In genomic region chr9:43575659-43576058, GRCm38 (mm10) we compare ENCODE assay signal across 21 mouse cellular contexts.
DNase-seq lines count a peak whose midpoint lies in the region; ATAC-seq and TF ChIP-seq lines count a peak whose summit lies in the region.
"Had no signal": no experiment of that assay in that cellular context is flagged by ENCODE, and none has a peak within 500 bp of the region (broad histone marks: within the 10 kb centered on the region; RNA-seq: fewer than 3 reads in every experiment).

No protein-coding gene starts in this region.

- H3K36me3 ChIP-seq in forebrain, embryonic 16.5 days (ENCODE audit: control insufficient read depth, insufficient read depth), result no peaks in the 10 kb centered on the region
- H3K36me3 ChIP-seq in forebrain, embryonic 14.5 days (ENCODE audit: control insufficient read depth, insufficient read depth, low read length), result no peaks in the 10 kb centered on the region
- no peaks in the 10 kb centered on the region for H3K36me3 ChIP-seq in forebrain, postnatal 0 days (ENCODE audit: insufficient read depth)
- no peaks in the 10 kb centered on the region for H3K36me3 ChIP-seq in forebrain, embryonic 13.5 days (ENCODE audit: poor library complexity, severe bottlenecking)
- no peaks in the 10 kb centered on the region for H3K36me3 ChIP-seq in midbrain, embryonic 14.5 days (ENCODE audit: control insufficient read depth, insufficient read depth, low read length)
- H3K36me3 ChIP-seq: G1E had no signal

- TF ChIP-seq CTCF in forebrain, postnatal 0 days (IDR thresholded peaks at IDR 0.05; ENCODE audit: low read depth), result no peak

- no peaks in the 10 kb centered on the region for H3K9me3 ChIP-seq in forebrain, embryonic 16.5 days (ENCODE audit: control insufficient read depth, low read length)
- no peaks in the 10 kb centered on the region for H3K9me3 ChIP-seq in forebrain, embryonic 14.5 days (replicated peaks; ENCODE audit: control insufficient read depth, low read length)
- no peaks in the 10 kb centered on the region for H3K9me3 ChIP-seq in forebrain, postnatal 0 days (ENCODE audit: low read length)
- H3K9me3 ChIP-seq in forebrain, embryonic 13.5 days (replicated peaks), result no peaks in the 10 kb centered on the region
- H3K9me3 ChIP-seq in midbrain, embryonic 14.5 days (ENCODE audit: control insufficient read depth, low read length), result no peaks in the 10 kb centered on the region

- no peaks in the 10 kb centered on the region for H3K27me3 ChIP-seq in forebrain, embryonic 16.5 days (replicated peaks; ENCODE audit: control insufficient read depth, insufficient read depth, low read length)
- H3K27me3 ChIP-seq in forebrain, embryonic 14.5 days (replicated peaks; ENCODE audit: control insufficient read depth, insufficient read depth, low read length), result no peaks in the 10 kb centered on the region
- no peaks in the 10 kb centered on the region for H3K27me3 ChIP-seq in forebrain, postnatal 0 days (ENCODE audit: insufficient read depth, low read length)
- no peaks in the 10 kb centered on the region for H3K27me3 ChIP-seq in forebrain, embryonic 13.5 days
- no peaks in the 10 kb centered on the region for H3K27me3 ChIP-seq in midbrain, embryonic 14.5 days (ENCODE audit: control insufficient read depth, insufficient read depth, low read length)

- WGBS in forebrain, embryonic 16.5 days, result 78% methylated on average over 6 of the region's 6 CpGs
- 89% methylated on average over 6 of the region's 6 CpGs for WGBS in forebrain, embryonic 14.5 days
- WGBS in forebrain, postnatal 0 days, result 78% methylated on average over 6 of the region's 6 CpGs
- WGBS in forebrain, embryonic 13.5 days, result 89% methylated on average over 6 of the region's 6 CpGs
- 88% methylated on average over 6 of the region's 6 CpGs for WGBS in midbrain, embryonic 14.5 days

- H3K4me2 ChIP-seq in forebrain, embryonic 16.5 days (ENCODE audit: low read length), result no peak overlapping the region
- no peak overlapping the region for H3K4me2 ChIP-seq in forebrain, embryonic 14.5 days (ENCODE audit: low read length)
- H3K4me2 ChIP-seq in forebrain, postnatal 0 days (ENCODE audit: low read depth), result no peak overlapping the region
- no peak overlapping the region for H3K4me2 ChIP-seq in forebrain, embryonic 13.5 days
- no peak overlapping the region for H3K4me2 ChIP-seq in midbrain, embryonic 14.5 days (ENCODE audit: low read length)

- 0 out of 2 replicates have a peak, but pooled peaks have one; percentile 15 for ATAC-seq in forebrain, embryonic 16.5 days
- ATAC-seq in forebrain, embryonic 14.5 days, result no peak
- ATAC-seq in forebrain, postnatal 0 days, result peak; percentile 84
- ATAC-seq in forebrain, embryonic 13.5 days, result no peak
- no peak for ATAC-seq in midbrain, embryonic 14.5 days (ENCODE audit: low FRiP score, low TSS enrichment)
- ATAC-seq: activated CD4-positive, CD25-positive, alpha-beta regulatory T cell, adult 4 months; CD4-positive, CD25-positive, alpha-beta regulatory T cell, adult 4 months; Patski had no signal

- H3K9ac ChIP-seq in forebrain, embryonic 16.5 days (replicated peaks; ENCODE audit: low read depth, low read length), result no peak overlapping the region
- H3K9ac ChIP-seq in forebrain, embryonic 14.5 days (ENCODE audit: low read length), result no peak overlapping the region
- no peak overlapping the region for H3K9ac ChIP-seq in forebrain, postnatal 0 days
- H3K9ac ChIP-seq in forebrain, embryonic 13.5 days, result no peak overlapping the region
- no peak overlapping the region for H3K9ac ChIP-seq in midbrain, embryonic 14.5 days (replicated peaks; ENCODE audit: low read length)

- no peak overlapping the region for H3K27ac ChIP-seq in forebrain, embryonic 16.5 days (ENCODE audit: low read length)
- no peak overlapping the region for H3K27ac ChIP-seq in forebrain, embryonic 14.5 days (ENCODE audit: low read depth, low read length)
- no peak overlapping the region for H3K27ac ChIP-seq in forebrain, postnatal 0 days (ENCODE audit: low read depth, low read length)
- no peak overlapping the region for H3K27ac ChIP-seq in forebrain, embryonic 13.5 days
- H3K27ac ChIP-seq in midbrain, embryonic 14.5 days (replicated peaks; ENCODE audit: low read depth, low read length), result no peak overlapping the region

- no peaks in the 10 kb centered on the region for H3K4me1 ChIP-seq in forebrain, embryonic 16.5 days (replicated peaks; ENCODE audit: control insufficient read depth, insufficient read depth, low read length)
- no peaks in the 10 kb centered on the region for H3K4me1 ChIP-seq in forebrain, embryonic 14.5 days (ENCODE audit: control insufficient read depth, insufficient read depth, low read length)
- H3K4me1 ChIP-seq in forebrain, postnatal 0 days (ENCODE audit: insufficient read depth), result no peaks in the 10 kb centered on the region
- H3K4me1 ChIP-seq in forebrain, embryonic 13.5 days, result no peaks in the 10 kb centered on the region
- 0 out of 2 replicates have a peak, but pooled peaks cover 7% of the 10 kb centered on the region for H3K4me1 ChIP-seq in midbrain, embryonic 14.5 days (ENCODE audit: control insufficient read depth, insufficient read depth, low read length)

- H3K4me3 ChIP-seq in forebrain, embryonic 16.5 days (replicated peaks; ENCODE audit: low read length), result no peak overlapping the region
- H3K4me3 ChIP-seq in forebrain, embryonic 14.5 days (ENCODE audit: low read depth, low read length), result no peak overlapping the region
- no peak overlapping the region for H3K4me3 ChIP-seq in forebrain, postnatal 0 days (ENCODE audit: low read depth, low read length)
- no peak overlapping the region for H3K4me3 ChIP-seq in forebrain, embryonic 13.5 days
- H3K4me3 ChIP-seq in midbrain, embryonic 14.5 days (replicated peaks; ENCODE audit: low read depth, low read length), result no peak overlapping the region

- no peak for DNase-seq in forebrain, embryonic 14.5 days (ENCODE audit: low spot score)
- DNase-seq in forebrain, postnatal 0 days, result peak; percentile 43
- peak; percentile 30 for DNase-seq in brain, embryonic 18.5 days (ENCODE audit: low read depth, low spot score)
- DNase-seq in midbrain, embryonic 14.5 days, result no peak
- DNase-seq: adrenal gland, adult 2 months; adrenal gland, adult 8-10 months; adrenal gland, postnatal 10 days; adrenal gland, postnatal 14 days; adrenal gland, postnatal 25 days; adrenal gland, postnatal 36 days; B cell, adult 2 months; cerebellum, adult 11 months; cerebellum, adult 11-12 months; cerebellum, adult 18-20 months; cerebellum, adult 2 months had no signal

Comparison
In these comparisons a context has a peak if more than half of its experiments do, and no peak if none do; other contexts are left out.
1. ATAC-seq: peak in forebrain, embryonic 16.5 days (single experiment) and forebrain, postnatal 0 days (single experiment); none in forebrain, embryonic 14.5 days (single experiment), forebrain, embryonic 13.5 days (single experiment) and midbrain, embryonic 14.5 days (single experiment).
2. DNase-seq: peak in forebrain, postnatal 0 days (single experiment) and brain, embryonic 18.5 days (single experiment); none in forebrain, embryonic 14.5 days (single experiment) and midbrain, embryonic 14.5 days (single experiment).